Mouse (Mus musculus): Measurements from ENCODE around the gene Slc25a51. TPM values are rescaled to one million over a fixed set of nuclear protein-coding genes. Genes with fewer than 3 reads are reported as not detected.
"Not testable (repeated sequence)": the region's sequence is repeated elsewhere in the genome, so short reads cannot be mapped to it uniquely, and the experiment has no call there.

The Slc25a51 gene
- polyA plus RNA-seq, 1 experiment from 2014 or later: 79.1 TPM

DNA sequence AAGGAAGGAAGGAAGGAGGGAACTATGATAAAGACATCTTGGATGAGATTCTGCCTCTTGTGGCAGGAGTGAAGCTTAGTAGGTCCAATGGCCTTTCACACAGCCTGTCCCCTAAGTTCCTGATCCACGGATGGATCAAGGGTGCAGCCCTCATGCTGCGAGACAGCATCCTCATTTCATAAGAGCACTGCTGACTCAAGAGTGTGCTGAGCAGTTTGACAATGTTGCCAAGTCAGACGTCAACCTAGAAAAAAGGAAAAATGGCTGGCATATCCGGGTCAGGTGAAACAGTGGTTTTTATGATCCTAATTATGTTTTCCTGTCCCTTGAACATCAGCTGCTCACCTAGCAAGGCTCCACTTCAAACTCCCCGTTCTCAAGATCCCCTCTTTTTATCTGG, 14.9 kb downstream of the Slc25a51 start:
- DNase-seq (ENCODE audit: low spot score) (no peak), ATAC-seq (ENCODE audit: low FRiP score) (no peak)
- Histone ChIP-seq H3K9me3 (ENCODE audit: control insufficient read depth, low read length) (no peaks in the 10 kb centered on the region), H3K4me1 (replicated peaks; ENCODE audit: control insufficient read depth, insufficient read depth, low read length) (no peaks in the 10 kb centered on the region), H3K27ac (no peak overlapping the region), H3K9ac (no peak overlapping the region), H3K4me2 (replicated peaks) (no peak overlapping the region), H3K36me3 (replicated peaks; ENCODE audit: control insufficient read depth, insufficient read depth) (peaks cover 34% of the 10 kb centered on the region), H3K4me3 (replicated peaks; ENCODE audit: low read length) (no peak overlapping the region), H3K27me3 (ENCODE audit: control insufficient read depth, insufficient read depth, low read length) (no peaks in the 10 kb centered on the region)
- WGBS: 84% methylated on average over 5 of the region's 5 CpGs

DNA sequence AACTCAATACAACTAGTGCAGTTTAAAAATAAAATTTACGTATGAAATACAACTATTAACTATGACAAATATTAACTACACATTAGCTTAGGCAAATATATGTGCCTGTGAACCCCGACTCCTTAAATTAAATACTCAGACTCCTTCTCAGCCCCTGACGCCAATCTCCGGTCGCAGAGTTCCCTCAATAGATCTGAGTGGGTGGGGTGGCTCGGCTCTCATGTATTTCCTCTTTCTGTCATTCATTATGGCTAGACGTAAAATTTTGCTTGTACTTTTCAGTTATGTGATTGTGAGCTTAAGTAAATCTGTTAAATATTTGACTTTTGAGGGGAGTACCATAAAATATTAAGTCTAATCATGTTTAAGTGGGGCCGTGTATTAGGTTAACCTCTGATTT, 15.6 kb downstream of the Slc25a51 start:
- Histone ChIP-seq H3K9me3 (ENCODE audit: control insufficient read depth, low read length) (no peaks in the 10 kb centered on the region), H3K36me3 (replicated peaks; ENCODE audit: control insufficient read depth, insufficient read depth) (peaks cover 28% of the 10 kb centered on the region), H3K4me3 (replicated peaks; ENCODE audit: low read length) (no peak overlapping the region), H3K27me3 (ENCODE audit: control insufficient read depth, insufficient read depth, low read length) (no peaks in the 10 kb centered on the region), H3K4me2 (replicated peaks) (no peak overlapping the region), H3K27ac (no peak overlapping the region), H3K9ac (no peak overlapping the region), H3K4me1 (replicated peaks; ENCODE audit: control insufficient read depth, insufficient read depth, low read length) (no peaks in the 10 kb centered on the region)
- no peak for DNase-seq (ENCODE audit: low spot score)
- WGBS: 86% methylated on average over 8 of the region's 8 CpGs
- ATAC-seq (ENCODE audit: low FRiP score): no peak

DNA sequence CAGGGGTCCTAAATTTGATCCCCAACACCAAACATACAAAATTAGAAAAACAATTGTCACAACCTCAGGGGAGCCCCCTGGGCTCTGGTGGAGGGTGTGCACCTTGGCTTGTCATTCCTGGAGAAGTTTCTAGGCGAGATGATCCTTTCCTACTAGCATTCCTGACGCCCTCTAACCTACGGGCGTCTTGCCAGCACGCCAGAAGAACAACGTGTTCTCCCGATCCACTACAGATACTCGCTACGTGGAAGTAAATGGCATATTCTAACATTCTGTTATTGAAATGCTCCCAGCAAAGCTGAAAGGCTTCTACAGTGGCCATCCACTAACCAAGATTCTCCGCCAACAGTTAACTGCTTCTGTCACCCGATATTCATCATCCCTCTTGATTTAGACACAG, 16.0 kb downstream of the Slc25a51 start:
- WGBS: 79% methylated on average over 11 of the region's 11 CpGs

DNA sequence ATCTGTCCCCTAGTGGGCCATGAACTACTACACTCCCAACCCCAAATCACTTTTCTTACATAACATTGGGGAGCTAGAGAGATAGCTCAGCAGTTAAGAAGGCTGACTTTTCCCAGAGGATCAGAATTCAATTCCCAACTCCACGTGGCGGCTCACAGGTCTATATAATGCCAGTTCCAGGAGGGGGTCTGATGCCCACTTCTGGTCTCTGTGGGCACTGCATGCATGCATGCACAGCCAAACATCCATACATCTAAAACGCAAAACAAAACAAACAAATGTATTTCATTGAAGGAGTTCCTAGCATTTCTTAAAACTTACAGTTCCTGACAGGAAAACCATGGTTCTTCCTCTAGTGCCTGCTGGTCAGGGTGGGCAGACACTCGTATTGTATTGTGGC, 16.5 kb downstream of the Slc25a51 start:
- ATAC-seq (ENCODE audit: low FRiP score) (no peak), DNase-seq (ENCODE audit: low spot score) (no peak)
- Histone ChIP-seq H3K4me2 (replicated peaks) (no peak overlapping the region), H3K27ac (no peak overlapping the region), H3K36me3 (replicated peaks; ENCODE audit: control insufficient read depth, insufficient read depth) (peaks cover 19% of the 10 kb centered on the region), H3K9ac (no peak overlapping the region), H3K4me1 (replicated peaks; ENCODE audit: control insufficient read depth, insufficient read depth, low read length) (no peaks in the 10 kb centered on the region), H3K27me3 (ENCODE audit: control insufficient read depth, insufficient read depth, low read length) (no peaks in the 10 kb centered on the region), H3K9me3 (ENCODE audit: control insufficient read depth, low read length) (no peaks in the 10 kb centered on the region), H3K4me3 (replicated peaks; ENCODE audit: low read length) (no peak overlapping the region)
- WGBS: 69% methylated on average over 4 of the region's 4 CpGs

More for the DNA sequence above, 16.0 kb downstream of the Slc25a51 start:
- Histone ChIP-seq H3K4me2 (replicated peaks) (no peak overlapping the region), H3K9ac (no peak overlapping the region), H3K4me3 (replicated peaks; ENCODE audit: low read length) (no peak overlapping the region), H3K27ac (no peak overlapping the region), H3K36me3 (replicated peaks; ENCODE audit: control insufficient read depth, insufficient read depth) (peaks cover 23% of the 10 kb centered on the region), H3K27me3 (ENCODE audit: control insufficient read depth, insufficient read depth, low read length) (no peaks in the 10 kb centered on the region), H3K4me1 (replicated peaks; ENCODE audit: control insufficient read depth, insufficient read depth, low read length) (no peaks in the 10 kb centered on the region), H3K9me3 (ENCODE audit: control insufficient read depth, low read length) (no peaks in the 10 kb centered on the region)
- DNase-seq (ENCODE audit: low spot score) (no peak), ATAC-seq (ENCODE audit: low FRiP score) (no peak)

DNA sequence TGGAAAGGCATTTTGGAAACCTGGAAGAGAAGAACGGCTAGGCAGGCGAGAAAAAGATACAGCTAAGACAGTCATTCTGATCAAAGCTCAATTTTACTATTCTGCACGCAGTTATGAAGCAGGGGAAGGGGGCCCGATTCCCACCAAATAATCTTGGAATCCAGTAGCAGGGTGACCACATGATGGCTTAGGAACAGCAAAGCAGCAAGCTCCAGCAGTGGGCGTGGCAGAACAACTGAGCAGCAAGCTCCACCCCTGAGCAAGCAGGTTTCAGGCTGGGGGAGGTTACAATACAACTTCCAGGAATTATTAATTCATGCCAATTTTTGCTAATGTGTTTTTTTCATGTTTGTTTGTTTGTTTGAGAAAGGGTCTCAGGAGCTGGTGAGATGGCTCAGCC, 21.3 kb downstream of the Slc25a51 start:
- not testable (repeated sequence) for H3K4me1 ChIP-seq (replicated peaks; ENCODE audit: control insufficient read depth, insufficient read depth, low read length); H3K9me3 ChIP-seq (ENCODE audit: control insufficient read depth, low read length); H3K27ac ChIP-seq; H3K4me2 ChIP-seq (replicated peaks); DNase-seq (ENCODE audit: low spot score); H3K36me3 ChIP-seq (replicated peaks; ENCODE audit: control insufficient read depth, insufficient read depth); H3K4me3 ChIP-seq (replicated peaks; ENCODE audit: low read length); H3K27me3 ChIP-seq (ENCODE audit: control insufficient read depth, insufficient read depth, low read length); ATAC-seq (ENCODE audit: low FRiP score); H3K9ac ChIP-seq
- WGBS: 92% methylated on average over 5 of the region's 5 CpGs

DNA sequence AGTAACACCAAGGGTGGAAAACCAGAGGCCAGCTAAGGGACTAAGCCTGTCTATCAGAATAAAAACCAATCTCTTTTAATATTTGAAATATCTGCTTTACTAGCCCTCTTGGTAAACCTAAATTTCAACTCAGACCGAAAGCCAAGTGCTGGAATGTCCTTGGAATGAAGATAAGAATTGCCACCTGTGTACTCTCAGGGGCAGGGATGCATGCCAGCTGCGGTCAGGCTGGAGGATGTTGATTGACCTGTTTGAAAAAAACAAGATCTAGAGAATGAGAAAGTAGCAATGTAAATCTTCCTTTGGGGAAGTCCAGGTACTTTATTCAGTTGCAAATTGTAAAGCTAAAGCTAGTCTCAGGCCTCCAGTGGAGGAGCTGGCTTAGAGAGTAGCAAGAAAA, 26.4 kb downstream of the Slc25a51 start:
- H3K27ac ChIP-seq; H3K9ac ChIP-seq; H3K36me3 ChIP-seq (replicated peaks; ENCODE audit: control insufficient read depth, insufficient read depth); H3K27me3 ChIP-seq (ENCODE audit: control insufficient read depth, insufficient read depth, low read length); H3K4me1 ChIP-seq (replicated peaks; ENCODE audit: control insufficient read depth, insufficient read depth, low read length); H3K9me3 ChIP-seq (ENCODE audit: control insufficient read depth, low read length); H3K4me2 ChIP-seq (replicated peaks); ATAC-seq (ENCODE audit: low FRiP score); DNase-seq (ENCODE audit: low spot score); H3K4me3 ChIP-seq (replicated peaks; ENCODE audit: low read length): not testable (repeated sequence)
- 93% methylated on average over 2 of the region's 2 CpGs for WGBS

DNA sequence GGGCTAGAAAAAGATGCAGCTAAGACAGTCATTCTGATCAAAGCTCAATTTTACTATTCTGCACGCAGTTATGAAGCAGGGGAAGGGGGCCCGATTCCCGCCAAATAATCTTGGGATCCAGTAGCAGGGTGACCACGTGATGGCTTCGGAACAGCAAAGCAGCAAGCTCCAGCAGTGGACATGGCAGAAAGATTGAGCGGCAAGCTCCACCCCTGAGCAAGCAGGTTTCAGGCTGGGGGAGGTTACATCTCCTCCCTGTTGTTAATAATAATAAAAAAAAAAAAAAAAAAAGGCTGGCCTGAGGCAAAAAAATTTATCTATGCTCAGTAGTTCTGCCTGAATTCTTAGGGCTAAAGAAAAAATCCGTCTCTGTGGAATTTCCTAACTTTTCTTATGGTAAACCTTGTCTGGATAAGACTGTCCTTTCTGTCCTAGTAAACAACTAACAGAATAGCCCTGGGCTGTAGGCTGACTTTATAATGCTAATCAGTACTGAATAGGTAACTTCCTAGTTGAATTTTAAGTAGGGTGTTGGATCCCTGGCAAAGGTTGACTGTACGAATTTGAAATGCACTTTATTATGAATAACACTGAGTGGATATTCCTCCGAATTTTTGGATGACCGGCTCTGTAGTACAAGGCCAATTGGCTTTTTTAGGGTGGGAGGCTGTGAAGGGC, 27.5 kb downstream of the Slc25a51 start:
- peaks cover 15% of the 10 kb centered on the region for H3K36me3 ChIP-seq (replicated peaks; ENCODE audit: control insufficient read depth, insufficient read depth)
- not testable (repeated sequence) for ATAC-seq (ENCODE audit: low FRiP score); H3K27me3 ChIP-seq (ENCODE audit: control insufficient read depth, insufficient read depth, low read length); H3K9me3 ChIP-seq (ENCODE audit: control insufficient read depth, low read length); H3K4me2 ChIP-seq (replicated peaks); H3K9ac ChIP-seq; H3K4me1 ChIP-seq (replicated peaks; ENCODE audit: control insufficient read depth, insufficient read depth, low read length); H3K4me3 ChIP-seq (replicated peaks; ENCODE audit: low read length); H3K27ac ChIP-seq; DNase-seq (ENCODE audit: low spot score)
- WGBS: 89% methylated on average over 10 of the region's 10 CpGs

DNA sequence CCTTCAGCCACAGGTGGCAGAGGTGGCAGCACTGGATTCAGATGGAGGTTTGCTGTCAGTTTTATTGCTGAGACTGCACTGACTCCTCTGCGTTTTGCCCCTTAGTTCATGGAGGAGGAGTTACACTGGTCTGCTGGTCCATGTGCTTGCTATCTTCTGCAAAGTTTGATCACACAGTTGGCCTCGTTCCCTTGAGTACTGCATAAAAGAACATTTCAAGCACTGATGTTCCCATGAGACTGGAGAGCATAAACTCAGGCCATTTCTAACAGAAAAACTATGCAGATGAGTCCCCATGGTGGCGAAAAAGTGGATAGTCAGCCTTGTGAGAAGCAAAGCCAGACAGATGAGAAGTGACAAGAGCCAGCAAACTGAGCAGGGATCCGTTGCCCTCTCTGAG, 32.0 kb downstream of the Slc25a51 start:
- Histone ChIP-seq H3K4me1 (replicated peaks; ENCODE audit: control insufficient read depth, insufficient read depth, low read length) (no peaks in the 10 kb centered on the region), H3K4me2 (replicated peaks) (no peak overlapping the region), H3K4me3 (replicated peaks; ENCODE audit: low read length) (no peak overlapping the region), H3K9ac (no peak overlapping the region), H3K27ac (no peak overlapping the region), H3K9me3 (ENCODE audit: control insufficient read depth, low read length) (no peaks in the 10 kb centered on the region), H3K36me3 (replicated peaks; ENCODE audit: control insufficient read depth, insufficient read depth) (peaks cover 55% of the 10 kb centered on the region), H3K27me3 (ENCODE audit: control insufficient read depth, insufficient read depth, low read length) (no peaks in the 10 kb centered on the region)
- DNase-seq (ENCODE audit: low spot score) (no peak), ATAC-seq (ENCODE audit: low FRiP score) (no peak)
- WGBS: 91% methylated on average over 4 of the region's 4 CpGs

DNA sequence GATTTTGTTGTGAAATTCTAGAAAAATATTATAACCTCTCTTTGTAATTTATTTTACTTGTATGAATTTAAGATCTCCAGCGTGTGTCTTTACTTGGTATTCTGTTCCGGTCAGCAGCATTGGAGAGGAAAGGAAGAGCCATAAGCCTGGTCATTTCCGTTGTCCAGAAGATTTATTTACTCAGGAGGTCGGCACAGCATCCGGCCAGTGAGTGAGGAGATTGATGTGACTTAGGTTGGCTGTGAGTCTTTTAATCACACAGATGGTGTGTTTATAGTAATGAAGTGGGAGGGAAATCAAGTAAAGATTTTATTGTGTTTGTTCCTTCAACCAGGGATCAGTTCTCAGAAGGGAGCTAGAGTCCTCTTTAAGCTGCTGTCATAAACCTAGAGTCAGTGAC, 33.7 kb downstream of the Slc25a51 start:
- Histone ChIP-seq H3K9ac (no peak overlapping the region), H3K9me3 (ENCODE audit: control insufficient read depth, low read length) (no peaks in the 10 kb centered on the region), H3K4me2 (replicated peaks) (no peak overlapping the region), H3K36me3 (replicated peaks; ENCODE audit: control insufficient read depth, insufficient read depth) (peaks cover 68% of the 10 kb centered on the region), H3K4me3 (replicated peaks; ENCODE audit: low read length) (no peak overlapping the region), H3K27ac (no peak overlapping the region), H3K27me3 (ENCODE audit: control insufficient read depth, insufficient read depth, low read length) (no peaks in the 10 kb centered on the region), H3K4me1 (replicated peaks; ENCODE audit: control insufficient read depth, insufficient read depth, low read length) (no peaks in the 10 kb centered on the region)
- ATAC-seq (ENCODE audit: low FRiP score) (no peak), DNase-seq (ENCODE audit: low spot score) (no peak)
- WGBS: 86% methylated on average over 5 of the region's 5 CpGs

DNA sequence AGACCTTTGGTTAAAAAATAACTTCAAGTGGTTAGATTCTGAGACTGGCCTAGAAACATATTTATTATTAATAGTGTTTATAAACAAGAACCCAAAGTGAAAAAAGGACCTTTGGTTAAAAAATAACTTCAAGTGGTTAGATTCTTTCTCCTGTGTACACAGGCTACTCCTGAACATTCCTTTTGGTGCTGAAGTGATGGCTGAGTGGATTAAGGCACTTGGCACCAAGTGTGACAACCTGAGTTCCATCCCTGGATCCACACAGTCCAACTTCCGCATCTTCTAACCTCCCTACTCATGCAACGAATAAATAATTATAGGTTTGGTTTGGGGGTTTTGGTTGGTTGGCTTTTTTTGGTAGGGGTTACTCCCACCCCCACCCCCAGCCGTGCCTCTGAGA, 37.3 kb downstream of the Slc25a51 start:
- DNase-seq (ENCODE audit: low spot score) (no peak), ATAC-seq (ENCODE audit: low FRiP score) (no peak)
- H3K27ac ChIP-seq: no peak overlapping the region
- H3K4me2 ChIP-seq (replicated peaks): no peak overlapping the region
- H3K4me3 ChIP-seq (replicated peaks; ENCODE audit: low read length): no peak overlapping the region
- H3K36me3 ChIP-seq (replicated peaks; ENCODE audit: control insufficient read depth, insufficient read depth): peaks cover 66% of the 10 kb centered on the region
- H3K9ac ChIP-seq: no peak overlapping the region
- no peaks in the 10 kb centered on the region for H3K27me3 ChIP-seq (ENCODE audit: control insufficient read depth, insufficient read depth, low read length)
- H3K9me3 ChIP-seq (ENCODE audit: control insufficient read depth, low read length): no peaks in the 10 kb centered on the region
- 90% methylated on average over 3 of the region's 3 CpGs for WGBS
- no peaks in the 10 kb centered on the region for H3K4me1 ChIP-seq (replicated peaks; ENCODE audit: control insufficient read depth, insufficient read depth, low read length)
